Mouse (Mus musculus) megakaryocyte, embryonic 14.5 days (primary cell): ENCODE measurements around the gene Gm20547.

ENCODE experiments used
- FLI1 ChIP-seq: IDR thresholded peaks from 2 replicates; pipeline ENCODE4 v1.6.1; 2012; ENCODE audit warnings: low read length, inconsistent platforms, mixed read lengths
- GATA1 ChIP-seq: IDR thresholded peaks from 3 replicates; pipeline ENCODE4 v1.6.1; 2012; ENCODE audit warnings: mixed read lengths, low read length, inconsistent platforms, borderline replicate concordance

- TF ChIP-seq GATA1, result no peak
- TF ChIP-seq FLI1, result no peak
Measured at GRCm38 (mm10) chr17:34931061-34931734, 49.4 kb upstream of the Gm20547 start, which contains the start of gene Neu1.
